Mouse (Mus musculus): Measurements from ENCODE around the gene Shc2. TPM values are rescaled to one million over a fixed set of nuclear protein-coding genes. Genes with fewer than 3 reads are reported as not detected.

Gene Shc2
- polyA plus RNA-seq, 1 experiment: 2.3 TPM

DNA sequence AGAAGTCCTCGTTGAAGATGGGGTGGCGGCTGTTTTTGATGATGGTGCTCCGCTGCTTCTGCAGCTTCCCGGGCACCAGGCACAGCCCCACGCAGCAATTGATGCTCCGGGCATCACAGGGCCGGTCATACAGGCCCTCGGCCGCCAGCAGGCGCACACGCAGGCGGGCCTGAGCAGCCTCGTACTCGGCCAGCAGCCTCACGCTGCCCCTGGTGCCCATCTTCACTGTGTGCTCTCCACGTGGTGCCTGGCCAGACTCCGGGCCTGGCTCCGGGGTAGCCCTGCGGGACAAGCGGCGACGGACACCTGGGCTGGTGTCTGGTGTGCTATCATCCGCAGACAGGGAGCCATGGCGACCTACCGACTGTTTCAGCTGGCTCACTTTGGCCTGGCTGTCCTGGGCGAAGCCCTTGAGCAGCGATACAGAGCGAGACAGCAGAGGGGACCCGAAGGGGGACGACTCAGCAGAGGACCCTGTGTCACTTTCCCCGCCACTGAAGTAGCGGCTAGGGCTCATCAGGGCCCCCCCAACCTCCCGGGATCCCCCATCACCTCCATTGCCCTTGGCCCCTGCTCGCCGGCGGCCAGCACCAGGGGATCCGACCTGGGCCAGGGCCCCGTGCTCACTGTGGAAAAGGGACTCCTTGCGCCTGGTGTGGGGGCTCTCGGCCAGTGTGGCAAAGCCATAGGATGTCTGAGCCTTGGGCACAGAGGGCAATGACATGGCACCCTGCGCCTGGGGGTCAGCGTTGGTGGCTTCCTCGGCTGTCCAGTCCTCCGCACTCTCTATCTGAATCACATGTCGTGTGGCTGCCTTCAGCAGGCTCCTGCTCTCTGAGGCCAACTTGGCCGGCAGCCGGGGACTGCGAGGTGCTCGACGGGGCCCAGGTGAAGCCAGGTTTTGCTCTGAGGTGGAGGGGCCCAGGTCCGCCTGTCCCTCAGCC is 25.3 kb downstream of the Shc2 start:
- Histone ChIP-seq H3K27me3 (ENCODE audit: control insufficient read depth, insufficient read depth, insufficient read length) (peaks cover 44% of the 10 kb centered on the region), H3K79me2 (ENCODE audit: control insufficient read depth, insufficient read depth) (no peaks in the 10 kb centered on the region), H3ac (ENCODE audit: control insufficient read depth, insufficient read length) (no peak overlapping the region), H3K4me2 (ENCODE audit: low read depth) (no peak overlapping the region), H3K4me3 (no peak overlapping the region), H3K36me3 (ENCODE audit: control insufficient read depth, insufficient read depth) (no peaks in the 10 kb centered on the region)
- TF ChIP-seq CEBPB (IDR thresholded peaks at IDR 0.05; ENCODE audit: insufficient read depth, poor library complexity, severe bottlenecking) (no peak), MAX (IDR thresholded peaks at IDR 0.05; ENCODE audit: low read depth) (no peak), USF1 (IDR thresholded peaks at IDR 0.05; ENCODE audit: low read depth) (no peak), POLR2AphosphoS2 (IDR thresholded peaks at IDR 0.05; ENCODE audit: insufficient read length, low read depth) (no peak), MYOD1 (IDR thresholded peaks at IDR 0.05; ENCODE audit: control insufficient read depth in 1 of 3, insufficient read length in 2 of 3, low read depth in 2 of 3) (no peak), POLR2A (IDR thresholded peaks at IDR 0.05; ENCODE audit: insufficient read length, low read depth) (no peak), SRF (IDR thresholded peaks at IDR 0.05; ENCODE audit: control insufficient read depth, insufficient read length, low read depth) (no peak), MYOG (IDR thresholded peaks at IDR 0.05; ENCODE audit: control insufficient read depth in 1 of 3, insufficient read depth in 1 of 3, insufficient read length in 2 of 3, low read depth in 2 of 3) (no peak), E2F4 (IDR thresholded peaks at IDR 0.05; ENCODE audit: insufficient read depth) (no peak), TCF3 (IDR thresholded peaks at IDR 0.05; ENCODE audit: insufficient read length, low read depth) (no peak)

DNA sequence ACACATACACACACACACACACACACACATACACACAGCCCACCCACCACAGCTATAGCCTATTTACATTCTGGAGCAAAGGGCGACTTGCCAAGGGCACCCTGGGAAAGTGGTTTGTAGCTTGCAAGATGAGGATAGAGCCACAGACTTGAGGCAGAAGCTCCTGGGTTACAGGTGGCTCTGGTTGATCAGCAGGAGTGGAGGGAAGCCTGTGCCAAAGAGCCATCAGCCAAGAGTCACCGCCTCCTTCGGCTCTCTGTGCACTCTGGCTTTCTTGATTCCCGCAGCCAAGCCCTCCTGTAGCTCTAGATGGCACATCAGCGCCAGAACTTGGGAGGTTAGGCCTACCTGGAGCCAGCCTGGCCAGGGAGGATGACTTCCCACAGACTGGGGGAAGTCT is 26.4 kb downstream of the Shc2 start:
- TF ChIP-seq MYOD1 (IDR thresholded peaks at IDR 0.05; ENCODE audit: control insufficient read depth in 1 of 3, insufficient read length in 2 of 3, low read depth in 2 of 3) (no peak), TCF12 (IDR thresholded peaks at IDR 0.05; ENCODE audit: insufficient read depth, poor library complexity, severe bottlenecking) (no peak)
- Histone ChIP-seq H3K27me3 (ENCODE audit: control insufficient read depth, insufficient read depth, insufficient read length) (peaks cover 44% of the 10 kb centered on the region), H3K4me2 (ENCODE audit: low read depth) (no peak overlapping the region), H3K4me3 (no peak overlapping the region), H3ac (ENCODE audit: control insufficient read depth, insufficient read length) (no peak overlapping the region), H3K79me2 (ENCODE audit: control insufficient read depth, insufficient read depth) (no peaks in the 10 kb centered on the region), H3K36me3 (ENCODE audit: control insufficient read depth, insufficient read depth) (no peaks in the 10 kb centered on the region)

DNA sequence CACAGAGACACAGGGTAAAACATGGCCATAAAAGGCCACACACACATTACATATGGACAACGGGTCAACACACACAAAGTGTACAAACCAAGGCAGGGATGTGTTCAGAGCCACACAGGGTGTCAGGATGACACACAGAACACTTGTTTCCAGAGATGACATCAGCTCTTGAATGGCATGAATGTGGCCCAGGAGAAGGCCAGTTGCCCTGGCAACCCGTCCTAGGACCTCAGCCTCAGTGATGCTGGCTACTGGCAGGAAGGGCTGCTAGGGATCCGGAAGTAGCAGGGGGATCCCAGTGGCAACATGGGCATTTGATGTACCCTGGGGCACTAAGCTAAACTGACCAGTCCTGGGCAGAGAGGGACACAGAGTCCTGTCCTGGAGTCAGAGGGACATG is 28.4 kb downstream of the Shc2 start:
- Histone ChIP-seq H3K27me3 (ENCODE audit: control insufficient read depth, insufficient read depth, insufficient read length) (peaks cover 44% of the 10 kb centered on the region), H3ac (ENCODE audit: control insufficient read depth, insufficient read length) (no peak overlapping the region), H3K79me2 (ENCODE audit: control insufficient read depth, insufficient read depth) (no peaks in the 10 kb centered on the region), H3K4me3 (no peak overlapping the region), H3K4me2 (ENCODE audit: low read depth) (no peak overlapping the region), H3K36me3 (ENCODE audit: control insufficient read depth, insufficient read depth) (no peaks in the 10 kb centered on the region)
- TF ChIP-seq REST (IDR thresholded peaks at IDR 0.05; ENCODE audit: insufficient read depth, insufficient read length): no peak
- TF ChIP-seq TCF3 (IDR thresholded peaks at IDR 0.05; ENCODE audit: insufficient read length, low read depth): no peak
- TF ChIP-seq POLR2A (IDR thresholded peaks at IDR 0.05; ENCODE audit: insufficient read length, low read depth): no peak
- no peak for TF ChIP-seq E2F4 (IDR thresholded peaks at IDR 0.05; ENCODE audit: insufficient read depth)
- TF ChIP-seq CEBPB (IDR thresholded peaks at IDR 0.05; ENCODE audit: insufficient read depth, poor library complexity, severe bottlenecking): no peak
- TF ChIP-seq MYOD1 (IDR thresholded peaks at IDR 0.05; ENCODE audit: control insufficient read depth in 1 of 3, insufficient read length in 2 of 3, low read depth in 2 of 3): no peak
- no peak for TF ChIP-seq USF1 (IDR thresholded peaks at IDR 0.05; ENCODE audit: low read depth)
- TF ChIP-seq SRF (IDR thresholded peaks at IDR 0.05; ENCODE audit: control insufficient read depth, insufficient read length, low read depth): no peak
- TF ChIP-seq MYOG (IDR thresholded peaks at IDR 0.05; ENCODE audit: control insufficient read depth in 1 of 3, insufficient read depth in 1 of 3, insufficient read length in 2 of 3, low read depth in 2 of 3): no peak
- TF ChIP-seq POLR2AphosphoS2 (IDR thresholded peaks at IDR 0.05; ENCODE audit: insufficient read length, low read depth): no peak
- TF ChIP-seq TCF12 (IDR thresholded peaks at IDR 0.05; ENCODE audit: insufficient read depth, poor library complexity, severe bottlenecking): no peak
- TF ChIP-seq MAX (IDR thresholded peaks at IDR 0.05; ENCODE audit: low read depth): no peak

DNA sequence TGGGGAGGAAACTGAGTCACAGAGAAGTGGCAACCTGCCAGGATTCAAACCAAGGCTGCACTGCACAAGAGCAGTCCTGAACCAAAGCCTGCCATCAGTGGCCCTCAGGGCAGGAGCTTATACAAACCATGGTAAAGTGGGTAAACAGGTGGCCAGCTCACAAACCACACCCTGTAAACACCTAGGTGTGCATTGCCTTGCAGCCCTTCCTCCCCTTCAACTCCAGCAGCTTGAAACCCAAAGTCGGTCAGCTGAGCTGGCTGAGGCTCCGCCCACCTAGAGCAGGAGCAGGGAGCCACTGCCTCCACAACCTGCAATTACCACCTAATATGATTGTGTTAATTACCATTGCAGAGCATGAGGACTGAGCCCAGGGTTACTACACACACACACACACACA is 29.8 kb downstream of the Shc2 start:
- Histone ChIP-seq H3K27me3 (ENCODE audit: control insufficient read depth, insufficient read depth, insufficient read length) (peaks cover 33% of the 10 kb centered on the region), H3ac (ENCODE audit: control insufficient read depth, insufficient read length) (no peak overlapping the region), H3K36me3 (ENCODE audit: control insufficient read depth, insufficient read depth) (no peaks in the 10 kb centered on the region), H3K4me2 (ENCODE audit: low read depth) (no peak overlapping the region), H3K4me3 (no peak overlapping the region), H3K79me2 (ENCODE audit: control insufficient read depth, insufficient read depth) (no peaks in the 10 kb centered on the region)
- TF ChIP-seq TCF3 (IDR thresholded peaks at IDR 0.05; ENCODE audit: insufficient read length, low read depth) (no peak), REST (IDR thresholded peaks at IDR 0.05; ENCODE audit: insufficient read depth, insufficient read length) (no peak), USF1 (IDR thresholded peaks at IDR 0.05; ENCODE audit: low read depth) (no peak), SRF (IDR thresholded peaks at IDR 0.05; ENCODE audit: control insufficient read depth, insufficient read length, low read depth) (no peak), POLR2AphosphoS2 (IDR thresholded peaks at IDR 0.05; ENCODE audit: insufficient read length, low read depth) (no peak), MAX (IDR thresholded peaks at IDR 0.05; ENCODE audit: low read depth) (no peak), MYOD1 (IDR thresholded peaks at IDR 0.05; ENCODE audit: control insufficient read depth in 1 of 3, insufficient read length in 2 of 3, low read depth in 2 of 3) (no peak), CEBPB (IDR thresholded peaks at IDR 0.05; ENCODE audit: insufficient read depth, poor library complexity, severe bottlenecking) (no peak), MYOG (IDR thresholded peaks at IDR 0.05; ENCODE audit: control insufficient read depth in 1 of 3, insufficient read depth in 1 of 3, insufficient read length in 2 of 3, low read depth in 2 of 3) (no peak), E2F4 (IDR thresholded peaks at IDR 0.05; ENCODE audit: insufficient read depth) (no peak), POLR2A (IDR thresholded peaks at IDR 0.05; ENCODE audit: insufficient read length, low read depth) (no peak), TCF12 (IDR thresholded peaks at IDR 0.05; ENCODE audit: insufficient read depth, poor library complexity, severe bottlenecking) (no peak)
